Mouse (Mus musculus) lung, postnatal 0 days (tissue): ENCODE measurements around the gene P3h3.

Experiments
- CTCF ChIP-seq: IDR thresholded peaks from 2 replicates; pipeline ENCODE4 v1.5.1; 2016; ENCODE audit warnings: antibody characterized with exemption, mild to moderate bottlenecking
- EP300 ChIP-seq: IDR thresholded peaks from 2 replicates; pipeline ENCODE4 v1.6.1; 2016; ENCODE audit warnings: antibody characterized with exemption, mild to moderate bottlenecking, control low read depth

DNA sequence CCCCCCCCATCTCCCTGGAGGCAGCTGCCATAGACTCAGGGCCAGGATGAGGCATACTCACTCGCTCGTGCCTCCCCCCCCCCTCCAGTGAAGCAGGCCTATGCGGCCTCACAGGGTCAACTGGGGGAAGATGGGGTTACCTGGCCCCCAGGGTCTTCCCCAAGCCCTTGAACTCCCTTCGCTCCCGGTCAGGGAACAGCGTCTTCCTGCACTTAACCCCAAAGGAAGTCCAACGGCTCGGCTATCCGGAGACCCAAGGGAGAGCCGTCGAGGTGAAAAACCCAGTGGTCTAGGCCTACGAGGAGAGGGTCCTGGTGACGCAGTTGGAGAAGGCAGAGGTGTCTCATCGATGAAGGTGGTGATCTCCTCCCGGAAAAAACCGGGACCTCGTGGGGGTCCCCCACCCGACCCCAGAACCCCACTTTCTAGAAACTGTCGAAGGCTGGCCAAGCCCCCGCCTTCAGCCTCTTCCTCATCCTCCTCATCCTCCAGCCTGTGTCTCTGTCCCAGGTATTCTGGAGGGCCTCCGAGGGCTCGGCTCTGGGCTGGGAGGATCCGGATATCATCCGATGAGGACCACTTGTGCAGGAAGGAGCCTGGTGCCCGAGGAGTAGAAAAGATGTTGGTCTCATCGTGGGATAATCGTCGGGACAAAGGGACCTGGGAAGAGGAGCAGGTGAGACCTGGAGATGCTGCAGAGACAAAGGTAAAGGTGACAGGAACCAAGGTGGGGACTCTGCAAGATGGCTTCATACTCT, 1.2 kb upstream of the P3h3 start:
- TF ChIP-seq EP300 (no peak), CTCF (no peak)
